In the genomic region with DNA sequence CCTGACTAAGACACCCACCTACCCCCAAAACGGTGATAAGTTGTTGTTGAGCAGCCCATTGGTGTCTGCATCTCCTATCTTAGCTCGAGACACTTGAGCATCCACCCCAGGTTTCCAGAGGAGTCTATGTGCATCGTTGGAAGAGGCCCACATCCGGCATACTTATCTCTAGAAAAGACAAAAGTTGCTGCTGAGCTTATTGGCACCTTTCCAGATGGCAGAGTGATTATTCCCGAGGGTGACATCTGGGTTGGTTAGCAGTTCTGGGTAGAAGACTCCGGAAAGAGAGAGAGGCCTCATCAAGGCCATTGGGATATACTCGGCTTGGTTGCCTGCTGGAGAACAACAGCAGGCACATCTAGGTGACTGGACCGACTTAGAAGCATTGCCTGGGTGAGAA, we compare ENCODE assay signal across 23 mouse cellular contexts.
DNase-seq lines count a peak whose midpoint lies in the region; ATAC-seq lines count a peak whose summit lies in the region.
"Had no signal": no experiment of that assay in that cellular context is flagged by ENCODE, and none has a peak within 500 bp of the region (broad histone marks: within the 10 kb centered on the region; RNA-seq: fewer than 3 reads in every experiment).

No protein-coding gene starts in this region.

- no peaks in the 10 kb centered on the region for H3K36me3 ChIP-seq in lung, embryonic 16.5 days (ENCODE audit: control insufficient read depth, insufficient read depth, low read length)
- H3K36me3 ChIP-seq: forebrain, embryonic 10.5 days; hindbrain, embryonic 15.5 days; limb, embryonic 10.5 days; liver, embryonic 15.5 days; midbrain, embryonic 12.5 days; neural tube, embryonic 15.5 days had no signal

- no peak overlapping the region for H3K9ac ChIP-seq in lung, embryonic 16.5 days (ENCODE audit: low read length)
- H3K9ac ChIP-seq: hindbrain, embryonic 15.5 days; liver, embryonic 15.5 days; midbrain, embryonic 12.5 days; neural tube, embryonic 15.5 days had no signal

- no peaks in the 10 kb centered on the region for H3K27me3 ChIP-seq in lung, embryonic 16.5 days (ENCODE audit: control insufficient read depth, insufficient read depth, low read depth, low read length)
- H3K27me3 ChIP-seq: hindbrain, embryonic 15.5 days; liver, embryonic 15.5 days; midbrain, embryonic 12.5 days; neural tube, embryonic 15.5 days had no signal

- no peak overlapping the region for H3K4me2 ChIP-seq in lung, embryonic 16.5 days (ENCODE audit: low read depth, low read length)
- H3K4me2 ChIP-seq: hindbrain, embryonic 15.5 days; liver, embryonic 15.5 days; midbrain, embryonic 12.5 days; neural tube, embryonic 15.5 days had no signal

- ATAC-seq in lung, embryonic 16.5 days (ENCODE audit: low read depth) = peak; percentile 36; the same call in 1 of the 2 replicates
- ATAC-seq: forebrain, embryonic 16.5 days had no signal

- H3K4me3 ChIP-seq in lung, embryonic 16.5 days (ENCODE audit: low read length) = no peak overlapping the region
- H3K4me3 ChIP-seq: forebrain, embryonic 10.5 days; hindbrain, embryonic 15.5 days; limb, embryonic 10.5 days; liver, embryonic 15.5 days; midbrain, embryonic 12.5 days; neural tube, embryonic 15.5 days had no signal

- DNase-seq in adrenal gland, postnatal 14 days = peak; percentile 51
- DNase-seq in adrenal gland, adult 18-20 months (ENCODE audit: low spot score in 2 of 2) = no peak
- DNase-seq in kidney, adult 11 months = peak; percentile 48
- no peak for DNase-seq in kidney, adult 18-20 months
- no peak for DNase-seq in lung, postnatal 25 days (ENCODE audit: low spot score)
- no peak for DNase-seq in frontal cortex, postnatal 25 days (ENCODE audit: low spot score in 2 of 2)
- DNase-seq: cerebellum, adult 18-20 months; cerebellum, postnatal 14 days; gastrocnemius, postnatal 14 days; liver; lung, postnatal 10 days; right cerebral cortex, postnatal 14 days; thymus, adult 2 months; thymus, postnatal 4 days had no signal

- 55% methylated on average over 8 of the region's 8 CpGs for WGBS in lung, embryonic 16.5 days

- no peaks in the 10 kb centered on the region for H3K9me3 ChIP-seq in lung, embryonic 16.5 days (ENCODE audit: control insufficient read depth, low read length)
- H3K9me3 ChIP-seq: forebrain, embryonic 10.5 days; hindbrain, embryonic 15.5 days; limb, embryonic 10.5 days; liver, embryonic 15.5 days; midbrain, embryonic 12.5 days; neural tube, embryonic 15.5 days had no signal

- no peak overlapping the region for H3K27ac ChIP-seq in lung, embryonic 16.5 days (ENCODE audit: low read length)
- H3K27ac ChIP-seq: forebrain, embryonic 10.5 days; hindbrain, embryonic 15.5 days; limb, embryonic 10.5 days; liver, embryonic 15.5 days; midbrain, embryonic 12.5 days; neural tube, embryonic 15.5 days; stomach, postnatal 0 days had no signal

- peaks cover 8% of the 10 kb centered on the region for H3K4me1 ChIP-seq in lung, embryonic 16.5 days (replicated peaks; ENCODE audit: control insufficient read depth, insufficient read depth, low read length)
- H3K4me1 ChIP-seq: limb, embryonic 10.5 days; liver, embryonic 15.5 days had no signal

Comparison
In these comparisons a context has a peak if more than half of its experiments do, and no peak if none do; other contexts are left out.
1. DNase-seq: peak in adrenal gland, postnatal 14 days (single experiment) and kidney, adult 11 months (single experiment); none in adrenal gland, adult 18-20 months (0 of 2), kidney, adult 18-20 months (single experiment), lung, postnatal 25 days (single experiment) and frontal cortex, postnatal 25 days (0 of 2).